Mouse (Mus musculus) forebrain, postnatal 0 days (tissue): ENCODE measurements around the gene Vat1l. TPM values are rescaled to one million over a fixed set of nuclear protein-coding genes. Genes with fewer than 3 reads are reported as not detected.

Experiments
- ATAC-seq: fragments of 200-750 bp; cut with Nextera tagmentation; 2 replicates; pipeline ENCODE4 v1.8.0; 2017; ENCODE audit warnings: mild to moderate bottlenecking, moderate library complexity
- DNase-seq: peaks from one replicate; pipeline ENCODE4 v3.0.0-alpha.2; 2015
- H3K27ac ChIP-seq: fragments of 300-500 bp; sonication (generic); 2 replicates; pipeline ENCODE4 v1.5.1; 2014; ENCODE audit warnings: low read depth, mild to moderate bottlenecking, antibody characterized with exemption, low read length, moderate library complexity, mixed read lengths
- H3K27me3 ChIP-seq: fragments of 300-500 bp; sonication (generic); 2 replicates; pipeline ENCODE4 v1.6.1; 2014; ENCODE audit warnings: mild to moderate bottlenecking, low read length, mixed read lengths; ENCODE audit not compliant: insufficient read depth
- H3K36me3 ChIP-seq: fragments of 300-500 bp; sonication (generic); 2 replicates; pipeline ENCODE4 v1.6.1; 2014; ENCODE audit warnings: mild to moderate bottlenecking, moderate library complexity; ENCODE audit not compliant: insufficient read depth
- H3K4me1 ChIP-seq: fragments of 300-500 bp; sonication (generic); 2 replicates; pipeline ENCODE4 v1.6.1; 2014; ENCODE audit warnings: antibody characterized with exemption; ENCODE audit not compliant: insufficient read depth
- H3K4me2 ChIP-seq: fragments of 300-500 bp; sonication (generic); 2 replicates; pipeline ENCODE4 v1.6.1; 2014; ENCODE audit warnings: low read depth, mild to moderate bottlenecking, moderate library complexity
- H3K4me3 ChIP-seq: fragments of 300-500 bp; sonication (generic); 2 replicates; pipeline ENCODE4 v1.5.1; 2014; ENCODE audit warnings: low read depth, low read length, mixed read lengths
- H3K9ac ChIP-seq: fragments of 300-500 bp; sonication (generic); 2 replicates; pipeline ENCODE4 v1.6.1; 2014; ENCODE audit warnings: mild to moderate bottlenecking
- H3K9me3 ChIP-seq: fragments of 300-500 bp; sonication (generic); 2 replicates; pipeline ENCODE4 v1.6.1; 2016; ENCODE audit warnings: low read length
- CTCF ChIP-seq: sonication (generic); IDR thresholded peaks from 2 replicates; pipeline ENCODE4 v1.5.1; 2016; ENCODE audit warnings: antibody characterized with exemption, control low read depth, low read depth
- WGBS: fragments of 180-500 bp; shearing (Covaris S2); extraction: QIAGEN DNeasy Blood & Tissue Kit; methylation state at CpG from one replicate; pipeline ENCODE4 v1.1.7; 2014; 5-methylcytosine and 5-hydroxymethylcytosine counted together
- polyA plus RNA-seq: library from polyadenylated mRNA; unstranded; fragments of >200 nt; fragmentation: Nextera tagmentation; extraction: Ambion mirVana; gene quantifications from 2 replicates; pipeline ENCODE4 v1.2.1, GENCODE M21; 2015
- total RNA-seq: library from RNA; depleted of rRNA; stranded (reverse); fragments of >200 nt; gene quantifications from 2 replicates; pipeline ENCODE4 v1.2.3, GENCODE M21; 2014

Gene Vat1l
- total and polyA plus RNA-seq, 2 experiments from 2014 or later, result 42.1 to 156 TPM

GRCm38 (mm10) chr8:114251321-114252065 lies 46.1 kb downstream of the Vat1l start:
- Histone ChIP-seq H3K4me3 (no peak overlapping the region), H3K9ac (no peak overlapping the region), H3K4me2 (no peak overlapping the region), H3K4me1 (no peaks in the 10 kb centered on the region), H3K9me3 (no peaks in the 10 kb centered on the region), H3K36me3 (no peaks in the 10 kb centered on the region), H3K27me3 (no peaks in the 10 kb centered on the region), H3K27ac (no peak overlapping the region)
- WGBS, result 81% methylated on average over 3 of the region's 3 CpGs
- no peak for DNase-seq
- no peak for TF ChIP-seq CTCF
- no peak for ATAC-seq

GRCm38 (mm10) chr8:114258685-114259084 lies 53.3 kb downstream of the Vat1l start:
- no peaks in the 10 kb centered on the region for H3K27me3 ChIP-seq
- no peak for ATAC-seq
- H3K36me3 ChIP-seq, result no peaks in the 10 kb centered on the region
- peaks cover 8% of the 10 kb centered on the region; the same call in 1 of the 2 replicates for H3K4me1 ChIP-seq
- H3K9me3 ChIP-seq, result no peaks in the 10 kb centered on the region
- peak; percentile 31 for DNase-seq
- no peak overlapping the region for H3K4me3 ChIP-seq
- no peak overlapping the region for H3K27ac ChIP-seq
- H3K9ac ChIP-seq, result no peak overlapping the region
- no peak overlapping the region for H3K4me2 ChIP-seq
- 45% methylated on average over 4 of the region's 4 CpGs for WGBS
- TF ChIP-seq CTCF, result no peak

DNA sequence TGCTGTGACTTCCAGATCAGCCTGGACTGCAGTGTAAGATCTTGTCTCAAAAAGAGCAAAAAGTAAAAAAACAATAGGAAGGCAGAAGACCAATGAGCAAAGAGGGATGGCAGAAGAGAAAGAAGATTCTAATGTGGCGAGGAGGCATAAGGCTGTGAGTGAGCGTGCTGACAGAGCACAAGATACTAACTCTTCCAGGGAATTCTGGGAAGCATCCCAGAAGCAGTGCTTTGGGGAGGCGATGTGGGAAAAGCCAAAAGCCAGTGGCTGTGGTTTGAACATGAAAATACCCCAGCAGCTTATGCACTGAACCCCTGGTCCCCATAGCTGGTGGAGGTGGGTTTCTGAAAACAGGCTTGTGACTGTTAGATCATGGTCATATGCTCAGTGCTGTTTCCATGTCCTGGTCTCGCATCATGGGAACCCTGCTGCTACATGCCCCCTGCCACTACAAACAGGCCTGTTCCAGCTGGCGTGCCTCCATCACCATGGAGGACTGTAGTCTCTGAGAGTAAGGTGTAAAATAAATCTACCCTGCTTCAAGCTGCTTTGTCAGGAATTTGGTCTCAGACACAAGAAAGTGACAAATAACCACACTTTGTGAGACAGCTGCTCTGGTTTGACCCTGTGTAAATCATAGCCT lies 54.4 kb downstream of the Vat1l start:
- WGBS, result 57% methylated on average over 5 of the region's 5 CpGs
- H3K4me3 ChIP-seq, result no peak overlapping the region
- H3K9ac ChIP-seq, result no peak overlapping the region
- 0 out of 2 replicates have a peak, but pooled peaks have one; percentile 32 for ATAC-seq
- no peaks in the 10 kb centered on the region for H3K9me3 ChIP-seq
- H3K4me2 ChIP-seq, result no peak overlapping the region
- DNase-seq, result peak; percentile 34
- no peak for TF ChIP-seq CTCF
- no peaks in the 10 kb centered on the region for H3K36me3 ChIP-seq
- H3K27ac ChIP-seq, result no peak overlapping the region
- no peaks in the 10 kb centered on the region for H3K27me3 ChIP-seq
- peaks cover 8% of the 10 kb centered on the region; the same call in 1 of the 2 replicates for H3K4me1 ChIP-seq

GRCm38 (mm10) chr8:114262331-114262730 lies 56.9 kb downstream of the Vat1l start:
- Histone ChIP-seq H3K4me2 (no peak overlapping the region), H3K4me3 (no peak overlapping the region), H3K27ac (no peak overlapping the region), H3K36me3 (no peaks in the 10 kb centered on the region), H3K9ac (no peak overlapping the region), H3K4me1 (peaks cover 8% of the 10 kb centered on the region; the same call in 1 of the 2 replicates), H3K9me3 (no peaks in the 10 kb centered on the region), H3K27me3 (no peaks in the 10 kb centered on the region)
- TF ChIP-seq CTCF, result no peak
- 98% methylated on average over 2 of the region's 2 CpGs for WGBS
- DNase-seq (no peak), ATAC-seq (no peak)

- Histone ChIP-seq H3K27ac (no peak overlapping the region), H3K4me1 (peaks cover 6% of the 10 kb centered on the region; the same call in 1 of the 2 replicates), H3K36me3 (no peaks in the 10 kb centered on the region), H3K4me3 (no peak overlapping the region), H3K27me3 (no peaks in the 10 kb centered on the region), H3K9ac (no peak overlapping the region), H3K9me3 (no peaks in the 10 kb centered on the region), H3K4me2 (no peak overlapping the region)
- ATAC-seq (no peak), DNase-seq (no peak)
- WGBS, result 75% methylated on average over 8 of the region's 8 CpGs
- TF ChIP-seq CTCF, result no peak
Observed at GRCm38 (mm10) chr8:114274558-114274957, 69.1 kb downstream of the Vat1l start.

- H3K36me3 ChIP-seq, result no peaks in the 10 kb centered on the region
- no peak overlapping the region for H3K27ac ChIP-seq
- H3K9me3 ChIP-seq, result no peaks in the 10 kb centered on the region
- no peak overlapping the region for H3K9ac ChIP-seq
- no peak overlapping the region for H3K4me3 ChIP-seq
- no peaks in the 10 kb centered on the region for H3K4me1 ChIP-seq
- ATAC-seq (no peak), DNase-seq (no peak)
- no peaks in the 10 kb centered on the region for H3K27me3 ChIP-seq
- H3K4me2 ChIP-seq, result no peak overlapping the region
- TF ChIP-seq CTCF, result no peak
- WGBS, result 89% methylated on average over 1 of the region's 1 CpGs
Observed at GRCm38 (mm10) chr8:114281101-114281500, 75.7 kb downstream of the Vat1l start.
